Mouse (Mus musculus): ENCODE measurements at regions not wholly inside any gene's neighbourhood (a gene's known extent, or its start where the extent isn't known, plus 50 kb on each side); places are given as distances from the start of the nearest gene placed in this dataset. TPM values are rescaled to one million over a fixed set of nuclear protein-coding genes. Genes with fewer than 3 reads are reported as not detected.

DNA sequence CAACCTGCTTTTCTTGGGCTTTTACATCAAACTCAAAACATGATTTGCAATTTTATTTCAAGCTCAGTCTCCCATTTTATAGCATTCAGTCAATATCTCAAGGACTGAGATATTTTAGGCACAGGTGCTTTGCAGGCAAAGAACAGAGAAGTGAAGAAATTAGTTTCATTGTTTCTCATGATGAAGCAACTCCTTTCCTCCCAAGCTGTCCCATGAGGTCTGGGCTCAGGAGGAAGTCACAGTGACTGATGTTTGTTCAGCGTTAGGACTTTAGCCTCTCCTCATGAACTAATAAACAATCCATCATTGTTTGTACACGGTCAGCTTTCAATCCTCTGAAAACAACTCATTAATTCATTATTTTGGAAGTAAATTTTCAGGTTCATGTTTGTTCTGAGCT lies 66.6 kb upstream of the Peli1 start:
- DNase-seq (ENCODE audit: low spot score): no peak
- intact Hi-C loops (cut with DNase I): no loop called here

DNA sequence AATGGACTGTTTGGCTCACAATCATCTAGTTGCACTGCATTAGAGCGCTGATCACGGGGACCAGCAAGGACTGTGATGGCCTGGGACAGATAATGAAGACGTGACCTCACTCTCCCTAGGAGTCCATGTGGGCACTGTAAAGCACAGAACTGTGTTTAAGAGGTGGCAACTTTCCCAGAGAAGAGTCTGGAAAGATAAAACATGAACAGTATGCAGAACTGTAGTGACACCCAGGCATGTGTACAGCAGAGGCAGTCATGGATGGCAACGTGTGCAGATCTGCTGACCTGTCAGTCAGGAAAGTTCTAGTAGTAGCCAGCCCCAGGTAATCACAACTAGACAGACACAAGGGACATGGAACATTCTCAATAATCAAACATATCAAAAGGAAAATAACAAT lies 63.8 kb upstream of the Peli1 start:
- intact Hi-C loops (cut with DNase I): no loop called here
- no peak for DNase-seq (ENCODE audit: low spot score)

DNA sequence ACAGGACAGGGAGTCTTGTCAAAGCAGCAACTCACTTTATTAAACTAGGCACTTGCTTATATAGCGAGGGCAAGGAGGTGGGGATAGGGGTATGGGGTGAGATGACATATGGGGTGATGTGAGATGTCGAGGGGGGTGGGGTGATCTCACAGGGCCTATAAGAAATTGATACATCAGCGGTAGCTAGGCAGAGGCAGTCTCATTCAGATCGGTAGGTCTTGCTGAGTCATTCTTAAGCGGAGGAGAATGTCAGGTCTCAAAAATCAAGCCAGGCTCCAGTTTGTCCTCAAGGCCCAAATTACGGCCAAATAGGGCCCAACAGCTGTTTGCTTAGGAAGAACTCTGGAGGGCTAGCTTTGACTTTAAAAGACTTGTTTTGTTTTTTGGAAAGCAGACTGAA lies 60.7 kb upstream of the Peli1 start:
- DNase-seq (ENCODE audit: low spot score): no peak
- intact Hi-C loops (cut with DNase I): loop anchor here (5.0 kb wide), 2 partner anchors 62 to 113 kb away; partner anchors contain the start of gene Peli1

DNA sequence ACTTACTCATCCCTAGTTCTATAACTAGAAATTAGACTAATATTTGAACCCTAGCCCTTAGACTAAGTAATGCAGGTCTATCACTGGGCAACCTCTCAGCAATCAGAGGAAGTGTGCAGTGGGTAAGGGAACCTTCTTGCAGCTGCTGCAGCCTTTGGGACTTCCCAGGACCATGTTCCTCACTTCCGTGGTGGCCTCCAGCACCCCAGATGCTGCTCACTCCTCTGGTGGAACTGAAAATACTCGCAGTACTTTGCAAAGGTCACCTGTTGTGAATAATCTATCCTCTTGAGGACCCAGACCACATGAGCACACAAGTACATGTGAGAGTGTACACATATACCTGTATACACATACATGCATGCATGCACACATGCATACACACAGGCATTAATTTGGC lies 59.3 kb upstream of the Peli1 start:
- intact Hi-C loops (cut with DNase I): loop anchor here (5.0 kb wide), 2 partner anchors 60 to 115 kb away; partner anchors contain the start of gene Peli1

DNA sequence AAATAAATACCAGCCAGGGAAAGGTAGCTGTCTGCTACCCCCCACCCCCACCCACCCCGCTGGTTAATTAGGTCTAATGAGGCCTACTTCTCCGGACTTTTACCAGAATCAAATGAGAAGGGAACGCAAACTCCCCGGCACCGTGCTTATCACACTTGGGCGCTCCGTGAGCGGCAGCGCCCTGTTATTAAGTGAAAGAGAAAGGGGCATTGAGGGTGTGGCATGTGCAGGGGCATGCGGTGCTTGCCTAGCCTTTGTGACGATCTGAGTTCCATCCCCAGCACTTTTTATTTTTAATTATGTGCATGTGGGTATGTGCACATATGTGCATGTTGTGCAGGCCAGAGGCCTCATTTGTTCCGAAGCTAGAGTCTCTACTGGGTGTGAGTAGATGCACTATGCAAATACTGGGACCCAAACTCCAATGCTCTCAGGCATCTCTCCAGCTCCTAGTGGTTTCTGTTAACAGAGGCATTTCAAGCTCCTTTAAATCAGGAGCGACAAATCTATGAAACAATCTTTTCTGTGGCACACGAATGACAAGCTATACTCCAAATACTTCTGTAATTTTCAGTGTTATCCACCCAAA lies 57.8 kb upstream of the Peli1 start:
- intact Hi-C loops (cut with DNase I): loop anchor here (5.0 kb wide), 2 partner anchors 59 to 116 kb away; partner anchors contain the start of gene Peli1
- DNase-seq (ENCODE audit: low spot score): no peak

More for the DNA sequence above, 59.3 kb upstream of the Peli1 start:
- DNase-seq (ENCODE audit: low spot score): no peak

DNA sequence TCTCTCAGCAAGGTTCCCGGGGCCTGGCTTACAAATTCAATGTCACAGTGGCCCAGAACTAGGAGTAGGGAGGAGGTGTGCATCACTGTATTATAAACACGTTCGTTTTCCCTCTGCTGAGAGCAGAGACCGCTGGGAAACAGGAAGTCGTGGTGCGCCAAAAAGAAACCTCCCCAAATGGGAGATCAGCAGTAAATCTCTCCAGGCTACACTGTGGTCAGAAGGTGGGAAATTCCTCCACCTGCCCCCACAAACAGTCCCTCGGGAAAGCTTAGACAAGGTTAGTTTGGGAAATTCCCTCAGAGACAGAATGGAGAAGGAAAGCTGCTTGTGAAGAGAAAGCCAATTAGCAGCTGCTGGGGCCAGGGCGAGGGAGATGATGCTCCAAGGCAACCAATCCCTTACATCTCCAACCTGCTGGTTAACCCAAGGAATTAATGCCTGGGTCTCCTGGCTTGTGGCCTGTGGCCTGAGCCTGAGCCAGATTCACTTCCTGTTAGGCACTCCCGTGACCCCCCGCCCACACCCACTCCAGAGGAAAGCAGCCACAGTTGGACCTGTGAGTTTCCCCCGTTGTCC lies 57.2 kb upstream of the Peli1 start:
- intact Hi-C loops (cut with DNase I): loop anchor here (5.0 kb wide), 2 partner anchors 58 to 117 kb away; partner anchors contain the start of gene Peli1
- DNase-seq (ENCODE audit: low spot score): peak; percentile 10

DNA sequence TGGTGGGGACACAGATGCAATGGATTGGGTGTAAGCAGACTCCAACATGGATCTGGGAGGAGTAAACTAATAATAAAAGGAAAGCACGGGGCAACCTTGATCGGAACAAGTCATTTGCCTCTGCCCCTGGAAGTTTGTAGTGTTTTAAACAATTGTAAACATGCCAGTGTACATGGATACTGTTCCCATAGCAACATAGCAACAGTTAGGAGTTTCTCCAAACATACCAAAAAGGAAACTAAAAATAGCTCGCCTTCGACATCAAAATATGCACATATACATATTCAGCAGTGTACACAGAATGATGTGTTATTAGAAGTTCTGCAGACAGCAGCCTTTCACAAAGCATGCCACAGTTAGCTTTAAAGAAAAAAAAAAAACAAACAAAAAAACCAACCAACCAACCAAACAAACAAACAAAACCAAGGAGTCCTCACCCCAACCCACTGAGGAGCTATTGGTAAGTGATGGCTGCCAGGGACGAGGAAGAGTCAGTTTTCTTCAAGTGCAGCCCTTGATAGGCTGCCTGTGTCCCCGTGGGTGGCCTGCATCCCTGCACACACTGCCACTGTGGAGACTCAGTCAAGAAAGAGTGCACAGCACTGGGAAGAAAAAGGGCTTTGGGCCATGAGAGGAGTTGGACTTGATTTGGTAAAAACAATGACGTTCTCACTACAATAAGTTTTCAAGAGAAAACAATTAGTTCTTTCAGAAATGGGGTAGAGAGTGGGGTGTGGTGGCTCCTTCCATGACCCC lies 54.8 kb upstream of the Peli1 start:
- intact Hi-C loops (cut with DNase I): no loop called here
- no peak for DNase-seq (ENCODE audit: low spot score)

DNA sequence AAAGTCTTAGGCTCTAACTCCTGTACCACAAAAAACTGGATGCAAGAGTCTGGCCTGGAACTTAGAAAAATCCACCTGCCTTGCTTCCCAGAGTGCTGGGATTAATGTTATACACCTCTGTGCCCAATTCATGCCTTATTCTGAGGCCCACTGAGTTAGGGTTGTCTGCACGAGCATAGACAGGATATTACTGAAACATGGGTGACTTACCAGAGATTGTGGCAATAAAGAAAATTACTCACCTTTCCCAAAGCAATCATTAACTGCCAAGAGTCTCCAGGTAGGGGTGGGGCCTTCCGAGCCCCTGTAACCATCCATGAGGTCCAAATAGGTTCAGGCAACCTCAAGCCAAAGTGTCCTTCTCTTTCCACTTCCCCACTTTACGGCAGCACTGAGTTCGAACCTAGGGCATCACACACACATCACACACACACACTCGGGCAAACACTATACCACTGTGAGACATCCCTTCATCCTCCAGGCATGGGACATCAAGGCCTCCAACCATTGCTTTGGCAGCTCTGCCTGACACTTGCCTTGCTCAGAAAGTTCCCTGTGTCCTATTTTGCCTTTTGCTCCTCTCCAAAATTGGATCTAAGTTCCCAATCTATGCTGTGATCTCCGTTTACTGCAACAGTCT lies 53.7 kb upstream of the Peli1 start:
- DNase-seq (ENCODE audit: low spot score): no peak
- intact Hi-C loops (cut with DNase I): no loop called here

DNA sequence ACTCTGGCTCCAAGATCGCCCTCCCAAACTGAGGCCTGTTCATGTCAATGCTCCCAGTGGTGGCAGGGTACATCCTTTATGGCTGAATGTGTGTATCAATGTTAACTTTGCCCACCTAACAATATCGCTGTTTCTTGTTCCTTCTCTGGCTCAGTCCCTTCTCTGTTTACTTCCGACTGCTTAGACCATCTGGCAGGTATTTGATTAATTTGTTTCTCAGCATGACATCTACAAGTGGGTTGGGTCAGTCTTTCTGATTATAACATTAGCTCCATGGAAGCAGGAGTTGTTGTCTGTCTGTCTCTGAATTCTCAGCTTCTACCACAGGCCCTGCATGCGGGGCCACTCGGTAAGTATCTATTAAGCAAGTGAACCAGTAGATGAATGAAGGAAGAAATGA lies 49.9 kb upstream of the Peli1 start:
- no peak for DNase-seq (ENCODE audit: low spot score)
- intact Hi-C loops (cut with DNase I): no loop called here

Small RNA genes in the stretch of these regions (microRNA-seq; reads per million reads assigned to microRNA genes)
- gene Gm23681: not detected
